Mouse (Mus musculus) E14TG2a.4 (cell line): ENCODE results near the gene Naa50.

Experiments
- CTCF ChIP-seq: conservative IDR thresholded peaks from 2 replicates; pipeline ENCODE4 v1.5.1; 2014; ENCODE audit warnings: low read length
- NANOG ChIP-seq: IDR thresholded peaks from 2 replicates; pipeline ENCODE4 v1.6.1; 2014; ENCODE audit warnings: borderline replicate concordance, low read length, mixed read lengths
- POU5F1 ChIP-seq: IDR thresholded peaks from 2 replicates; pipeline ENCODE4 v1.6.1; 2014; ENCODE audit warnings: low read length, borderline replicate concordance

DNA sequence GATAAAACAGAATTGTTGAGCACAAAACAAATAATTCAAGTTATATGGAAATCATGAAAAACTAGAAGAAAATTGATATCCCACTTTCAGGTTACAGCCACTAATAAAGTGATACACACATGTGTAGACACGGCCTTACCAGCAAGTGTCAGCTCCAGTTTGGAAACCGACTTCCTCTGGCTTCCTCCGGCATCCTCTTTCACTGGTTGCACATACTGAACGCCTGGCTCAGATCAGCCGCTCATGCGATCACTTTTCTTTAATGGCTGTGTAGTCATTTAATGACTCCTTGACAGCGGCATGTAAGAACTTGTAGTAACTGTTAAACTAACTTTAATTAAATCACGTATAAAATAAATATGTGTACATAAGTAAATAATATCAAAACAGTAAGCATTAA lies 66.3 kb downstream of the Naa50 start:
- no peak for TF ChIP-seq CTCF
- no peak for TF ChIP-seq NANOG
- no peak for TF ChIP-seq POU5F1
